Mouse (Mus musculus): ENCODE data around the gene Gm36245.
"Not testable (repeated sequence)": the region's sequence is repeated elsewhere in the genome, so short reads cannot be mapped to it uniquely, and the experiment has no call there.

The Gm36245 gene

DNA sequence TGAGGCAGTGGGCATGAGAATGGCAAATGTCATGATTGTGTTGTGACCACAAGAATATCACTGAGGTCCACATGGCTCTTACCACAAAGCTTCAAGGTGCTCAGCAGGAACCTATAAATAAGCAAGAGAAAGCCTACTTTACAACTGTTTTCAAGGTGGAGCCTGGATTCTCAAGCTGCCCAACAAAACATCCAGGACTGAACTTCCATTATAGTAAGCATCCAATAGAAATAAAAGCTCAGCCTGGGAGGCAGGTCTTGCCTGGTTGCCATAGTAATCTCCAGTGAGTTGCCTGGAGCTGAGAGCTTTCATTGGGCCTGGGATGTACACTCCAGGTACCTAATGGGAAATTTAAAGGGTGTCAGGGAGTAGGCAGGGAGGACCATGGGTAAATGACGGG, at the start of gene Gm36245:
Gene Gm36245, plus strand, starts transcription at position 301 of the 400 bp plus-strand sequence.
- no peak for DNase-seq (ENCODE audit: low spot score)

DNA sequence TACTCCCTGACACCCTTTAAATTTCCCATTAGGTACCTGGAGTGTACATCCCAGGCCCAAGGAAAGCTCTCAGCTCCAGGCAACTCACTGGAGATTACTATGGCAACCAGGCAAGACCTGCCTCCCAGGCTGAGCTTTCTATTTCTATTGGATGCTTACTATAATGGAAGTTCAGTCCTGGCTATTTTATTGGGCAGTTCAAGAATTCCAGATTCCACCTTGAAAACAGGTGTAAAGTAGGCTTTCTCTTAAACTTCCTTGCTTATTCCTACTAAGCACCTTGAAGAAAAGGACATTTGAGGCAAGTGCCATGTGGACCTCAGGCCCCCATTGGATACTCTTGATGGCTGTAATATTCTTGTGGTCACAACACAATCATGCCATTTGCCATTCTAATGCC, 37.3 kb upstream of the Gm36245 start, which contains the start of gene 1700025B11Rik:
Gene 1700025B11Rik, minus strand, starts transcription at position 101 of the 400 bp plus-strand sequence.
- DNase-seq (ENCODE audit: low spot score) = no peak

DNA sequence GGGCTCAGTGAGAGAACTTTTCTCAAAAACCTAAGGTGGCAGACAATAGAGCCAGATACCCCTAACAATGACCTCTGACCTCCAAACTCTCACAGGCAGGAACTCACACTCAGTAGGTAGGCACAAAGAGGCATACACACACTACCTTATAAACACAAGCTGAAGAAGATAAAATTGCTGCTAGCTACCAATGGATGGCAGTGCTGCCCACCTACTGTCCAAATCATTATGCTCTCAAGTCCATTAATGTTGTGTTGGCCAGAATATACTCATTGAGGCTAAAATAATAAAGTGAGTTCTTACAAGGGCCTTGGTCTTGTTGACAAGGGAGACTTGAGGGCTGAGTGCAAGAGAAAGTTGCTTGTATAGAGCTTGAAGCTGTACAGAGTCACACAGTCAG, 35.8 kb upstream of the Gm36245 start:
- no peak for DNase-seq (ENCODE audit: low spot score)

DNA sequence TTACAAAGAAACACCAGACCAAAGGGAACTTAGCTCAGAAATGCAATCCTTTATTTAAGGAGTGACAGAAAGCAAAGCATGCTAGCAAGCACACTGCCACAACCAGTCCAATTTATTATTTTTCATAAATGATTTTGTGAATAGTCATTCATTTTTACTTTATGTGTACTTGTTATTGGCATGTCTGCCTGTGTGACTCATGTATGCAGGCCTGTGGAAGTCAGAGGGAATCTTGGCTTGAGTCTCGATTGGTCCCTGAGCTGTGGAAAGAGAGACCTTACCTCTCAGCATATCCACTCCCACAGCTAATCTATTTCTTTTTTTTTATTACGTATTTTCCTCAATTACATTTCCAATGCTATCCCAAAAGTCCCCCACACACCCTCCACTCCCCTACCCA, 20.3 kb upstream of the Gm36245 start:
- DNase-seq (ENCODE audit: low spot score) = no peak

DNA sequence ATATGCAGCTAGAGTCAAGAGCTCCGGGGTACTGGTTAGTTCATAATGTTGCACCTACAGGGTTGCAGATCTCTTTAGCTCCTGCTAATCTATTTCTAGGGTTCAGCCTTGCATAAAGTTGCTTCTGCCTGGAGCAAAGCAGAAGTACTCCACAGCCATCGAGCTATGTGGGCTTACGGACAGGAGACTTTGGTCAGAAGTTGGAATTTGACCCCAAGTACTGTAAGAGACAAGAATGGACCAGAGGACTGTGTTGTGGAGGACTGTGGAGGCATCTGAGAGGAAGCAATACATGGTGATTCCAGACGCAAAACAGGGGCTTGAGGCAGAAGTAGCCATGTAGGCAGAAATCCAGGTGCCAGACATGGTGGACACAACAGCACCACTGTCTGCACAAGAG, 19.7 kb upstream of the Gm36245 start:
- no peak for DNase-seq (ENCODE audit: low spot score)

DNA sequence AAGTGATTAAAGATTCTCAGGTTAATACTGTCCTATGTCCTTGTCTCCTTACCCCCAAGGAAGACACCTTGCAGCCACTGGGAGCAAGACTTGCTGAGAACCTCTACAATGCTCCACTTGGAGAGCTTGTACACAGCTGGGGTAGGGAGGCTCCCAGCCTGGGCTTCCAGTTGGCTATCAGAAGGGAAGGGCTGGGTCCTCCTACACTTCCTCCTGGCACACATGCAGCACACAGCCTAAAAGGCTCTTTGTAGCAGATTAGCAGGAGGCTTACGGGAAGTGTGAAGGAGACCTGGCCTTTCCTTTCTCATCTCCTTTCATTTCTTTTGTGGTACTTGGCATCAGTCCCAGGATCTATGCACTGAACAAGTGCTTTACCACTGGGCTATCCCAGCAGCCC, 17.4 kb upstream of the Gm36245 start:
- no peak for DNase-seq (ENCODE audit: low spot score)

DNA sequence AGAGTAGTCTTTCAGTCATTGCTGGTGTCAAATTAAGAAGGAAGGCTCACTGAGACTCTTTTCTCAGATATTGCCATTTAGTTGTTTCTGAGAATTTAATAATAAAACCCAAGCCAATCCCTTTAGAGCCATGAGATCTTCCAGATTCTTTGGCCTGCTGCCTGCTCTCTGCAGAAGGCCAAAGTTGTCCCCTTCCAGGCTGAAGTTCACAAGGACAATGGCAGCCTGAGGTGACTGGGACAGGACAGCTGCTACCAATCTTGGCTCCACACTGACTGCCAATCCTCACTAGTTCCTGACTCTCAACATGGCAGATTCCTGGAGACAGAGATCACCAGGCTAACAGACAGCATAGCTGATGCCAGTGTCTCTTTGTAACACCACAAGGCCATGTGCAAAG, 12.0 kb upstream of the Gm36245 start:
- DNase-seq (ENCODE audit: low spot score) = no peak

DNA sequence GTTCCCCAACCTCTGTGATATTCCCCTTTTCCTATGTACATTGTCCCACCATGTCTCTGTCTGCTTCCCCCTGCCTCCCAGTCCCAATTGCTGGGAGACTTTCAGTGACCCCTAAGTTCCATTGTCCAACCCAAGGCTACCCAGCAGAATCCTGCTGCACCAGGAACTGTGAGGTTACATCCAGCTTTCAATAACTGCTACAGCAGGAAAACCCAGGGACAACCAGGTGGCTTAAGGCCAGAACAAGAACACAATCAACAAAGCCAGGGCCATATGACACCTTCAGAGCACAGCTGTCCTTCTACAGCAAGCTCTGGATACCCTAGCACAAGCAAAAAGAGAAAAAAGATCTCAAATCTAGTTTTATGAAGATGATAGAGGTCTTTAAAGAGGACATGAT, 10.1 kb upstream of the Gm36245 start:
- no peak for DNase-seq (ENCODE audit: low spot score)

DNA sequence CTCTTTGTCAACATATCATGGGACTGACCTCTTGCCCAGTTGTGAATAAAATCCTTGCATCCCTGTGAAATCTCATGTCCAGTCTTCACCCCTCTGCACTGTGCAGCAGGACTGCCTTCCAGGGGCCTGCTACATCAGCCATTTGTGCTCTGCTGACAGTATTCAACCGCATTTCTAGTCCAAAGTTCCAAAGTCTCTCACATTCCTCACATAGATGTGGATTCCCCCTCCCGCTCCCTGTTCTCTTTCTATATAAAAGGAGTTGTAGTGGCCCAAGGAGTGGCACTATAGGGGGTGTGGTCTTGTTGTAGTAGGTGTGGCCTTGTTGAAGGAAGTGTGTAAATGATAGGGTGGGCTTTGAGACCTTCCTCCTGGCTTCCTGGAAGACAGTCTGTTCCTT, 8.2 kb upstream of the Gm36245 start:
- DNase-seq (ENCODE audit: low spot score) = no peak

DNA sequence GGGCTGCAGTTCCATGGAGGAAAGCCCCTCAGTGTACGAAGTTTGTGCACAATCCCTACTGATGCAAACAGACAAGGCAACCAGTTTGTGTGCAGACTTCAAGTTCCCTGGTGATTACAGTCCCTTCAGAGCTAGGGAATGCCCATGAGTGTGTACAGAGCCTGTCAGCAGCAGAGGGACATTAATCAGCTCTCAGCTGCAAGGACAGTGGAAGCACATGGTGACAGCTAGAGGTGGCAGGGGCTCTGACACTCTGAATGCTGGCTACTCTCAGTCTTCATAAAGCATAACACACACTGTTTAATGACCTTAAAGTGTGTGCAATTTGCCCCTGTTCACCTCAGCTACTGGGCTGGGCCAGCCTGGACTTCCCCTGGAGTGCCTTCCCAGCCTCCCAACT, 5.5 kb upstream of the Gm36245 start:
- DNase-seq (ENCODE audit: low spot score) = no peak

DNA sequence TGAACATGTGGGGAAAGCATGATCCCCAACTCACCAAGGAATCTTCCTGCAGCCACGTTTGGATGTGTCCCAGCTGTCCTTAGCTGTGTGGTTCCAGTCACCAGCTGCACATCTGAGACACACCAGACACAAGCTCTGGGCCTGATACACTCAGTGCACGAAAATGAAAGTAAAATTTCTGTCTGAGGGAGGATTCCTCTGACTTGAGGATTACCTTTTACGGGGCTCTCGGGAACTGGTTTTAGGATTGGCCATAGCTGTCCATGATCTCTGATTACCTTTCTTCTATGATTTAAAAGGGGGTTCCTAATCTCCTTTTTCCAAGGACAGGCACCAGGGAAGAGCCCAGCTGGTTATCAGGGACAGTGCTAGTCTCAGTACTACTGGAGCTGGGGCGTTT, 3.1 kb upstream of the Gm36245 start, which contains the start of gene Apol10b:
Gene Apol10b, minus strand, starts transcription at position 165 of the 400 bp plus-strand sequence.
- no peak for DNase-seq (ENCODE audit: low spot score)

DNA sequence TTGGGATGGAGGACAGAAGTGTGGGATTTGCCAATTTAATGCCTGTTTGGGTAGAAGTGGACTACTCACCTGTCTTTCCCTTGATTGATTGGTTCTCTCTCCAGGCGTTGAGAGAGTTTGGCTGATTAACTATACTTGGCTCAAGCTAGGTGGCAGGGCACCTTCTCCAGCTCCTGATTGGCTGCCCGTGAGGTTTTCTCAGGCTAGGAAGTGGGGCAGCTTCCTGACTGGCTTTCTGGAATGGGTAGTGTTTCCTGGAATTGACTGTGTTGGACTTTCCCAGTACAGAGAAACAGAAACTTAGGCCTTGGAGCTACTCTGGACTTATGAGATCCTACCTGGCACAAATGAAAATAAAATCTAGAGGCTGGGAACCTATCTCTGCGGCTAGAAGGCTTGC, 629 bp upstream of the Gm36245 start:
- no peak for DNase-seq (ENCODE audit: low spot score)

DNA sequence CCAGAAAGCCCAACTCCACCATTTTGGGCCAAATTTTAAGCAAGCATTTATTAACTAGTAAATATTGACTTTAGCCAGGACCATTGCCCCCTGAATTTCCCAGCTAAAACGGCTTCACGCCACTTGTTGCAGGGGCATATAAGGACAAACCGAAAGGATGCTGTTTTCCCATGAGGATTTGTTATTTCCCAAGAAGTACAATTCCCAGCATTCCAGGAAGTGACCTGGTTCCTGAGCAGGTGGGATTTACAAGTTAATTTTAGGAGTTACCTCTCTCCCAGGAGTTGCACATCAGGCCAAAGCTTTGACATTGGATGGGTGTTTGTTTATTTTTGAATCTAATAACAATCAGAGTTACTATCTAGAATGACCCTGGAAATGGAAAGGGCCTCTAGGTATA, 7.0 kb downstream of the Gm36245 start:
- no peak for DNase-seq (ENCODE audit: low spot score)

DNA sequence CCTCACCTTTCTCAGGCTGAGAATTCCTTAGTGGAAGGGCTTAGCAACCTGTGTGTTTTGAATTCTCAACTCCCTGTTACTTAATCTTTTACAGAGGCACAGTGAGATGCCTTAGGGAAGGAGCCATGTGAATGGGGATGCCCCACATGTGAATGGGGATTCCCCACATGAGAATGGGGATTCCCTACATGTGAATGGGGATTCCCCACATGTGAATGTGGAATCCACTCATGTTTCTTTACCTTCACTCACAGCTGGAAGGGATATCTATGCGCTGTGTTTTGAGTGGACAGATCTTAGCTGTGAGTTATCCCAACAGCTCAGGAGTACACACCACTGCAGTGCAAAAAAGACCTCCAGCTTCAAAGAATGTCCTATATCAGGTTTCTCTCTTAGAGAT, 25.7 kb downstream of the Gm36245 start:
- no peak for DNase-seq (ENCODE audit: low spot score)

DNA sequence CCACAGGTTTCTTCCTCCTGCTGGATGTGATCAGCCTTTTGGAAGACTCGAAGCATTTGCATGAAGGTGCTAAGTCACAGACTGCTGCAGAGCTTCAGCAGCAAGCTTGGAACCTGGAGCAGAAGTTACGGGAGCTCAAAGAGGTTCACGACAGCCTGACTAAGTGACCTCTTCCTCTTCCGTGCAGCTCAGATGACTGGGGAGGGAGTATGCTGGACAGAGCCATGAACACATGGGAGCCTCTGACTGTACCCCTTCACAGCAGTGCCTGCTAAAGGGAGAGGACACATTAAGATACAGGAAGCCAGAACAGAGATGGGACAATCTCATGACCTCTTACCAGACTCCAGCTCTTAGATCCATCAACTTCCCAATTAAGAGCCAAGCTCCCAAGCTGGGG, 27.4 kb downstream of the Gm36245 start:
- DNase-seq (ENCODE audit: low spot score) = not testable (repeated sequence)

DNA sequence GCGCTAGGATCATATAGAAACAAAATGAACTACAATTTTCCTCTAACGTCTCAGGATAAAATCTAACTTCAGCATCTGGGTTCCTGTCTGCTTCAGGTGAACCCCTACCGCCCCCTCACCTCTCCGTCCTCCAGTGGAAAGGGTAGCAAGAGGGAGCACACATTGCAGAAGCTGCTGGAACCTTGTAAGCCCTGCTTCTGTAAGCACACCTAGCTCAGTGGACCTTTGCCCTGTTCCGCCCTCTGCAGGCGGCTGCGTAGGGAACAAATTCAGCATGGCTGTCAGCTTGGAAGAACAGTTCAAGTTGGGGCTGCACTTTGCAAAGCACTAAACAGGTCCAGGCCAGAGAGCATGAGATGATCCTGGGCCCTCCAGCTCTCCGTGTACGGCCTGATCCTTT, 29.6 kb downstream of the Gm36245 start:
- DNase-seq (ENCODE audit: low spot score) = not testable (repeated sequence)

DNA sequence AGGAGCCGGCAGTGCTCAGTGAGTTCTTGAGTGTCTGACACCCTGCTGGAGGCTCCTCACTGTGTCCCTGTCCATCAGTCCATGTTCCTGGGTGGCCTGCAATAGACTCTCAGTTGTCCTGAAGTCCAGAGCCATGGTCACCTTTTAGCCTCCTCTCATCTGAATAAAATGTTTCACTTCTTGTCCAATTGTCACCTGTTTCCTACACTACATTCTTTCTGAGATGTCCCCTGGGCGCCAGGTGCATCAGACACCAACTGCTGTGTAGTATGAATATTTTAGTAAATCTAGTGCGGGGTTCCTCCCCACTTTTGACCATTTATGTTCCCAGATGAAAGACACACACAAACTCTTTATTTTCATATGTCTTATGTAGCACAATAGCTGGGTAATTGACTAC, 30.8 kb downstream of the Gm36245 start:
- DNase-seq (ENCODE audit: low spot score) = not testable (repeated sequence)

DNA sequence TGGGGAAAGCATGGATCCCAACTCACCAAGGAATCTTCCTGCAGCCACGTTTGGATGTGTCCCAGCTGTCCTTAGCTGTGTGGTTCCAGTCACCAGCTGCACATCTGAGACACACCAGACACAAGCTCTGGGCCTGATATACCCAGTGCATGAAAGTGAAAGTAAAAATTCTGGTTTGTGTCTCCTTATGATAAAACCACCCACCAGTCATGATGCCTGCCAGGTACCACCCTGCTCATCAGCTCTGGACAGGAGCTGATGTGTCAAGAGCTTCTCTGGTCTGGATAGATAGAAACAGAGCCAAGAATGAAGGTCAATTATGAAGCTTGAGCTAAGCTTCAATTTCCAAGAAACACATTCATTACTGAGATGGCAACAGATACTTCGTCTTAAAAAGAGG, 44.1 kb downstream of the Gm36245 start, which contains the start of gene Apol11b:
Gene Apol11b, minus strand, starts transcription at position 111 of the 400 bp plus-strand sequence.
- DNase-seq (ENCODE audit: low spot score) = not testable (repeated sequence)

DNA sequence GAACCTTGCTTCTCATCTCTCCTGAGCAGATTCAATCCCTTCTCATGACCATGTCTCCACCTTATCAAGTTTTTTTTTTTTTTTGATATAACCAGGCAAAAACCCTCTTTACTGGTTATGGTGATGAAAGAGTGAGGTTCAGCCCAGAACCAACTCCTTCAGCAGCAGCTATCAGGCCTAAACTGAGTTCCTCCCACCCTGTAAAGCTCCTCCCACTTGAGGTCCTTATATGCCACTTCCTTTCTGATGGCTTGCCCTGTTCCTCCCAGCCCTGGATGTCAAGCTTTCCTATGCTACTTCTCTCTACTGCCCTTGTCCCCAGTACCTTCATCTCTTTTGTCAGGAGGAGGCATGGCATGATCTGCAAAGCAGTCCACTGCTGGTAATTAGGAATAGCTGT, 52.1 kb downstream of the Gm36245 start:
- DNase-seq (ENCODE audit: low spot score) = not testable (repeated sequence)
